Mouse (Mus musculus): ENCODE results near the gene Apon.
"Not testable (repeated sequence)": the region's sequence is repeated elsewhere in the genome, so short reads cannot be mapped to it uniquely, and the experiment has no call there.

Apon gene

GRCm38 (mm10) chr10:128236321-128236720 lies 17.6 kb upstream of the Apon start:
- peak; percentile 70 for DNase-seq (ENCODE audit: low spot score)

- no peak for DNase-seq (ENCODE audit: low spot score)
These were observed 16.0 kb upstream of the Apon start for GRCm38 (mm10) chr10:128237807-128238480.

- no peak for DNase-seq (ENCODE audit: low spot score)
These were observed 14.8 kb upstream of the Apon start for GRCm38 (mm10) chr10:128239140-128239539.

GRCm38 (mm10) chr10:128240131-128240530 lies 13.8 kb upstream of the Apon start:
- DNase-seq (ENCODE audit: low spot score), result no peak

- DNase-seq (ENCODE audit: low spot score), result no peak
These were observed 10.6 kb upstream of the Apon start for GRCm38 (mm10) chr10:128243252-128243651.

- DNase-seq (ENCODE audit: low spot score), result no peak
These were observed 9.8 kb upstream of the Apon start for GRCm38 (mm10) chr10:128244121-128244520.

- DNase-seq (ENCODE audit: low spot score), result peak; percentile 32
These were observed 6.7 kb upstream of the Apon start for GRCm38 (mm10) chr10:128247020-128247732.

- DNase-seq (ENCODE audit: low spot score), result no peak
These were observed 3.3 kb upstream of the Apon start for GRCm38 (mm10) chr10:128250565-128250964.

- DNase-seq (ENCODE audit: low spot score), result no peak
These were observed 2.0 kb downstream of the Apon start for GRCm38 (mm10) chr10:128255925-128256324.

GRCm38 (mm10) chr10:128256328-128256727 lies 2.4 kb downstream of the Apon start:
- DNase-seq (ENCODE audit: low spot score), result no peak

GRCm38 (mm10) chr10:128258953-128259352 lies 5.1 kb downstream of the Apon start:
- no peak for DNase-seq (ENCODE audit: low spot score)

- no peak for DNase-seq (ENCODE audit: low spot score)
These were observed 6.0 kb downstream of the Apon start for GRCm38 (mm10) chr10:128259946-128260345.

- not testable (repeated sequence) for DNase-seq (ENCODE audit: low spot score)
These were observed 6.5 kb downstream of the Apon start for GRCm38 (mm10) chr10:128260376-128260775.

- DNase-seq (ENCODE audit: low spot score), result no peak
These were observed 8.4 kb downstream of the Apon start for GRCm38 (mm10) chr10:128262300-128262699.

- DNase-seq (ENCODE audit: low spot score), result no peak
These were observed 9.8 kb downstream of the Apon start for GRCm38 (mm10) chr10:128263393-128264310.

- DNase-seq (ENCODE audit: low spot score), result no peak
These were observed 14.5 kb downstream of the Apon start, which contains the start of gene Apof for GRCm38 (mm10) chr10:128268371-128268770. Apof (plus strand) TSS chr10:128268671.

- DNase-seq (ENCODE audit: low spot score), result no peak
These were observed 15.5 kb downstream of the Apon start for GRCm38 (mm10) chr10:128269206-128269910.

GRCm38 (mm10) chr10:128270287-128270841 lies 16.5 kb downstream of the Apon start, which contains the start of gene Stat2:
Stat2 (plus strand) TSS chr10:128270559.
- DNase-seq (ENCODE audit: low spot score), result peak; percentile 98

- no peak for DNase-seq (ENCODE audit: low spot score)
These were observed 17.0 kb downstream of the Apon start for GRCm38 (mm10) chr10:128270866-128271265.

GRCm38 (mm10) chr10:128271883-128272282 lies 18.0 kb downstream of the Apon start:
- DNase-seq (ENCODE audit: low spot score), result peak; percentile 41

- not testable (repeated sequence) for DNase-seq (ENCODE audit: low spot score)
These were observed 19.0 kb downstream of the Apon start for GRCm38 (mm10) chr10:128272819-128273439.
